Mouse (Mus musculus) WW6 (cell line): ENCODE measurements around the gene Ltbr.
"Not testable (repeated sequence)": the region's sequence is repeated elsewhere in the genome, so short reads cannot be mapped to it uniquely, and the experiment has no call there.

Experiments
- DNase-seq: peaks from one replicate; pipeline ENCODE4 v3.0.0-alpha.2; 2013; ENCODE audit warnings: low read depth, low spot score

The Ltbr gene

DNA sequence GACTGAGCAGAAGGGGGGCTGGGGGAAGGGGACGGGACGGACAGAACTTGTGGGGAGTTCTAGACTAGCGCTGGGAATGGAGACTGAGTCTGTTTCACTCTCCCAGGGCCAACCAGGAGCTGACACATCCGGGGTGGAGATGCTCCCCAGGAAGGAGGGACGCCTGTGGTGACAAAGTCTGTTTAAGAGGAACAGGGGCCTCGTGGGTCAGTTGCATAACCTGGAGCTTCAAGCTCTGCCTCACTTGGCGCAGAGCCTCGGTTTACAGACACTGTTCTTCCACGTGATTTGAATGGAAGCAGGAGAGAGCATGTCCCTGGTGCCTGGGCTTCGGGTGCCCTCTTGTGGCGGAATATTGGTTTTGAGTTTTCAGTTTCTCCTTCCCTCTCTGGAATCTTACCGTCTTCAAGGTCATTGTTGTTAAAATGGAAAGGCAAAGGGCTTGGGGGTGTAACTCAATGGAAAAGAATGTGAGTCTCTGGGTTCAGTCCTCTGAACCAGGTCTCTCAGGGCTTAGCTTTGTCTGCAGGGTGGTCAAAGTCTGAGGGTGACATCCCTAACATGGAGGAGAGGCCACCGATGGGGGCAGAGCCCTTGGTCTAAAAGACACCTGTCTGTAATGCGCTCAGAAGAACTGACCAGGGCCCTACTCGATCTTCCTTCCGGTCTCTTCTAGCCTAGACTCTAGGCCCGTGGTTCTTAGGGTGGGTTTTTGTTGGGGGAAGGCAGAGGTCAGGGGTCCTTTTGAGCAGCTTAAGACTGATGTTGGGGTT is 42.0 kb downstream of the Ltbr start:
- DNase-seq, result peak; percentile 83

DNA sequence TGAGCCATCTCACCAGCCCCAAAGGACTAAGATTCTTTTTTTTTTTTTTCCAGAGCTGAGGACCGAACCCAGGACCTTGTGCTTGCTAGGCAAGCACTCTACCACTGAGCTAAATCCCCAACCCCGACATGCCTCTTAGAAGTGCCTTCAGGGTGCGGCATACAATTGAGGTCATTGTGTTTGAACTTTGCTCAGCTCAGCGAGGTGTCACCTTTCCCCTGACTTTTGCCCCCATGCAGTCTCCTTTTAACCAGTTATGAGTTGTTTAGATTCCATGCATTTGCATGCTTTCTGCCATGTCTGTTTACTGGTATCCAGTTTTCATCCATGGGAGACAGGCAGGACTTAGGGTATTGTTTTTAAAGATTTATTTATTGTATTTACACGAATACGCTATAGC is 44.9 kb downstream of the Ltbr start:
- DNase-seq, result no peak

GRCm38 (mm10) chr6:125267469-125267868 is 46.2 kb downstream of the Ltbr start:
- DNase-seq, result no peak

DNA sequence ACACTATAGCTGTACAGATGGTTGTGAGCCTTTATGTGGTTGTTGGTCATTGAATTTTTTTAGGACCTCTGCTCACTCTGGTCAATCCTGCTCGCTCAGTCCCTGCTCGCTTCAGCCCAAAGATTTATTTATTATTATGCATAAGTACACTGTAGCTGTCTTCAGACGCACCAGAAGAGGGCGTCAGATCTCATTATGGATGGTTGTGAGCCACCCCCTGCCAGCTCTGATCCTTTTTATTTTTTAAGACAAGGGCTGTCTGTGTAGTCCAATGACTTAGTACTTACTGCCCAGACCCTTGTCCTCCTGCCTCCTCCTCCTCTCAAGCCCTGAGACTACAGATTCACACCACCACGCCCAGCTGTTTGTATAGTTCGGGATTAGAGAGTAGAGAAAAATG is 47.1 kb downstream of the Ltbr start:
- not testable (repeated sequence) for DNase-seq

DNA sequence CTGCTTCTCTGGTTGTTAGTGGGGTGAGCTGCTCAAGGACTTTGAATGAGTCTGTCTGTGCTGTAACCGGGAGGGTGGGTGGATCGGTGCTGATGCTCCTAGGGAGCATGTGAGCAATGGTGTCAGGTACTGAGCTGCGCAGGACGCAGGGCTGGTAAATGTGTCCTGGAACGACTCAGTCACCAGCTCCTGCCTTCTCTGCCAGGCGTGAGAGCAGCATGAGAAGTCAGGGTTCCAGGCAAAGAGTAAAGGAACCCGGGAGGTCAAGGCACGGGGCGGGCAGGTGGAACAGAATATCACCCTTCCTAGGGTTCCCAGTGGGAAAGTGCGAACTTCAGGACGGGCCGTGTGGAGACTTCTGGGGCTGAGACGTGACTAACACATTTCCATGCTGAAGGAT is 47.6 kb downstream of the Ltbr start:
- no peak for DNase-seq

DNA sequence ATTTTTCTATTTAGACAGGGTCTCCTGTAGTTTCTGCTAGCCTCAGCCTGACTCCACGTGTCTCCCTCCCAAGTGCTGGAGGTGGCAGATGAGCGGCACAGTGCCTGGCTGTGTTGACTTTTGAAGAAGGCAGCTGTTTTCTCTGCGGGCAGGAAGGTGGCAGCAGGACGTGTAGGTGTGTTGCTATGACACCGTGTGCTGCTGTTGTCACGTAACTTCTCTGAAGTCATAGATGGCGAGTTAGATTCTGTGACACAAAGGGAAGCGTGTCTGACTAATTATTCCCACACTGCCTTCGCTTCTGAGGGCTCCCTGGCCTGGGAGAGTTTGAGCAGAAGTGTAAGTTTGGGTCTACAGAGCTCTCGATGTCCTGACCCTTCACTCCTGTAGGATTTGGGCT is 48.4 kb downstream of the Ltbr start:
- no peak for DNase-seq

GRCm38 (mm10) chr6:125264219-125264618 is 49.5 kb downstream of the Ltbr start:
- no peak for DNase-seq

DNA sequence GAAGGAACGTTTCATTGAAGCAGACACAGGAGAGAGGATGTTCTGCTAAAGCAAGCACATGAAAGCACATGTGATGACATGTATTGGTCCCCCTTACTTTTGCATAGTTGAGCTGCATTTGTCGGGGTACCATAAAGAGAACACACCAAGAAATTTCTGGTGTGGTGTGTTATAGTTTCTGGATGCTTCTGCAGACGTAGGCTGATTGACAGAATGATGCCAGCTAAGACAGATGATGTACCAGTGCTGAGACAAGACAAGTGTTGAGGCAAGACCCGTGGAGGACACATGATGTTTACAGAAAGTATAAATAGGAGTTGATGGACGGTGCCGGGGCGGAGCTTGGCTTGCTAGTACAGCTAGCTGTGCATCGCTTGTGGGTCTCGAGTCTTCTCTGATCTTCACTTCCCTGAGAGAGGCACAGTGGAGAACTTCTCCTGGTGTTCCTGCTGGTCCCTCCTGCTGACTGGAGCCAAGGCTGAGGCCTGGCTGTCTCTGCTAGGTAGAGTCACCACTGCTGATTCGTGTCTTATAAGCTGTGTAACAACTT is 53.6 kb downstream of the Ltbr start:
- no peak for DNase-seq
